Mouse (Mus musculus): Measurements from ENCODE around the gene Fam126a.
"Not testable (repeated sequence)": the region's sequence is repeated elsewhere in the genome, so short reads cannot be mapped to it uniquely, and the experiment has no call there.

The Fam126a gene

GRCm38 (mm10) chr5:23900190-23900589 is 130.3 kb downstream of the Fam126a start:
- DNase-seq (ENCODE audit: low spot score) = no peak

- peak; percentile 5 for DNase-seq (ENCODE audit: low spot score)
Observed at GRCm38 (mm10) chr5:23893864-23894771, 136.4 kb downstream of the Fam126a start.

GRCm38 (mm10) chr5:23893156-23893863 is 137.2 kb downstream of the Fam126a start:
- DNase-seq (ENCODE audit: low spot score) = no peak

- DNase-seq (ENCODE audit: low spot score) = peak; percentile 67
Observed at GRCm38 (mm10) chr5:23890734-23891133, 139.8 kb downstream of the Fam126a start.

- DNase-seq (ENCODE audit: low spot score) = no peak
Observed at GRCm38 (mm10) chr5:23889461-23889860, 141.0 kb downstream of the Fam126a start.

- DNase-seq (ENCODE audit: low spot score) = no peak
Observed at GRCm38 (mm10) chr5:23887111-23887510, 143.4 kb downstream of the Fam126a start.

GRCm38 (mm10) chr5:23874457-23874856 is 156.0 kb downstream of the Fam126a start:
- no peak for DNase-seq (ENCODE audit: low spot score)

GRCm38 (mm10) chr5:23872586-23872985 is 157.9 kb downstream of the Fam126a start:
- DNase-seq (ENCODE audit: low spot score) = no peak

- not testable (repeated sequence) for DNase-seq (ENCODE audit: low spot score)
Observed at GRCm38 (mm10) chr5:23871323-23871722, 159.2 kb downstream of the Fam126a start.

GRCm38 (mm10) chr5:23865941-23866340 is 164.5 kb downstream of the Fam126a start:
- DNase-seq (ENCODE audit: low spot score) = no peak

Data from urinary bladder, postnatal 25 days (tissue).